20 mouse cellular contexts compared by ENCODE assay signal in the genomic region with DNA sequence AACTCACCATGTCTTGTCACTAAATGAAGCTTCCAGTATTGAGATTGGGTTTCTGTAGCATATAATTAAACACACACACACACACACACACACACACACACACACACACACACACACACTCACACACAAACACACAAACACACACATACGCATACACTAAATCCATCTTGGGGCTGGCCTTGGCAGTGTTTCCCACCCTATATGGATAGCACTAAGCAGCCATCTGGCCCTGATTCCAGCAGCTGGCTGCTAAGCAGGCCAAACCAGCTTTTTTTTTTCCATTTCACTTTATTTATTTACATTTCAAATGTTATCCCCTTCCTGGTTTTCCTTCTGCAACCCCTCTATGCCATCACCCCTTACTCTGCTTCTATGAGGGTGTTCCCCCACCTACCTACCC.
"Had no signal": no experiment of that assay in that cellular context is flagged by ENCODE, and none has a peak within 500 bp of the region (broad histone marks: within the 10 kb centered on the region; RNA-seq: fewer than 3 reads in every experiment).

No protein-coding gene starts in this region.

- H3K4me2 ChIP-seq: kidney, embryonic 15.5 days; limb, embryonic 13.5 days; liver, embryonic 12.5 days; liver, embryonic 15.5 days; midbrain, embryonic 11.5 days had no signal

- DNase-seq: kidney, adult 8-10 months; kidney, postnatal 10 days; kidney, postnatal 36 days; layer of hippocampus, postnatal 36 days; liver; lung, adult 2 months; lung, postnatal 10 days; lung, postnatal 4 days; midbrain, embryonic 14.5 days; right cerebral cortex, postnatal 25 days; thymus, adult 2 months; thymus, postnatal 14 days; thymus, postnatal 4 days had no signal

- H3K9ac ChIP-seq: kidney, embryonic 15.5 days; limb, embryonic 13.5 days; liver, embryonic 12.5 days; liver, embryonic 15.5 days had no signal

- H3K36me3 ChIP-seq: kidney, embryonic 15.5 days; limb, embryonic 10.5 days; limb, embryonic 13.5 days; liver, embryonic 12.5 days; liver, embryonic 15.5 days had no signal

- H3K4me3 ChIP-seq: kidney, embryonic 15.5 days; limb, embryonic 10.5 days; limb, embryonic 13.5 days; liver, embryonic 12.5 days; liver, embryonic 15.5 days had no signal

- H3K9me3 ChIP-seq: kidney, embryonic 15.5 days; limb, embryonic 10.5 days; limb, embryonic 13.5 days; liver, embryonic 12.5 days; liver, embryonic 15.5 days had no signal

- H3K4me1 ChIP-seq: kidney, embryonic 15.5 days; limb, embryonic 10.5 days; limb, embryonic 13.5 days; liver, embryonic 12.5 days; liver, embryonic 15.5 days had no signal

- ATAC-seq: liver, embryonic 12.5 days had no signal

- H3K27me3 ChIP-seq: kidney, embryonic 15.5 days; limb, embryonic 13.5 days; liver, embryonic 12.5 days; liver, embryonic 15.5 days had no signal

- H3K27ac ChIP-seq: kidney, embryonic 15.5 days; limb, embryonic 10.5 days; limb, embryonic 13.5 days; liver, embryonic 12.5 days; liver, embryonic 15.5 days; stomach, postnatal 0 days had no signal
